Mouse (Mus musculus) C2C12 (cell line): ENCODE data around the gene Macrod1.

Experiments used
- CEBPB ChIP-seq: IDR thresholded peaks from one replicate; pipeline ENCODE4 v1.6.1; 2011; ENCODE audit warnings: low read depth, mild to moderate bottlenecking, control low read depth, moderate library complexity
- CTCF ChIP-seq: IDR thresholded peaks from one replicate; pipeline ENCODE4 v1.5.1; 2011; ENCODE audit not compliant: control insufficient read depth, insufficient read depth, insufficient read length
- FOSL1 ChIP-seq: IDR thresholded peaks from one replicate; pipeline ENCODE4 v1.8.0; 2011; ENCODE audit warnings: mild to moderate bottlenecking, low read length; ENCODE audit not compliant: poor library complexity, insufficient read depth, severe bottlenecking
- MAX ChIP-seq: IDR thresholded peaks from one replicate; pipeline ENCODE4 v1.6.1; 2011; ENCODE audit warnings: mild to moderate bottlenecking, control low read depth
- MYOD1 ChIP-seq: IDR thresholded peaks from one replicate; pipeline ENCODE4 v1.6.1; 2011; ENCODE audit warnings: low read depth; ENCODE audit not compliant: control insufficient read depth, insufficient read length
- MYOG ChIP-seq: IDR thresholded peaks from one replicate; pipeline ENCODE4 v1.6.1; 2011; ENCODE audit not compliant: control insufficient read depth, insufficient read length; ENCODE audit errors: extremely low read depth
- USF1 ChIP-seq: IDR thresholded peaks from one replicate; pipeline ENCODE4 v1.6.1; 2011; ENCODE audit warnings: low read depth, mild to moderate bottlenecking, control low read depth, moderate library complexity

DNA sequence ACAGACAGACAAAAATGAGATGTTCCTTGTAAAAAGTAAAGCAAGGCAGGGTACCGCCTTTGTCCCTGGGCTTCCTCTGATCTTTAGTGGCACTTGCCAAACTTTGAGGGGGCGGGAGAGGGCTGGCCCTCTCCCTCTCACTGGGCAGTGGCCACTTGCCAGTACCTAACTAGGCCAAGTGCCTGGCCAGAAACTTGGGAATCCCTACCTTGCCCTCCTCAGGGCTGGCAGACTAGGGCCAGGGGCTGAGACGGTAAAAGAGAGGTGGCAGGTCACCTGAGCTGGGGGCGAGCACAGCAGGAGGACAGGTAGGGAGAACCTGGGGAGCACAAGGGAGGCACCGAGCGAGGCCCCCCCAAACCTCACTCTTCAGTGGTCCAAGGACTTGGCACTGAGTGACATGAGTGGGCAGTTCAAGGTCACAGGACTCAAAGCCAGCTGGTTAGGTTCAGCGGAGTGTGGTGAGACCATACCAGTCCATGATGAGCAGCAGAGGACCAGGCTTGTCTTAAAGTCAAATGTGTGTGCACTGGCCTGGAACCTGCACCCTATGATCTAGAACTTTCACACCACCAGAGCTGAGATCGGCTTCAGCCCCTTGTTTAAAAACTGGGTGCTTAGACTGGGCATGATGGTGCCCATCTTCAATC is 124.3 kb downstream of the Macrod1 start:
- TF ChIP-seq CTCF (no peak), MAX (no peak), USF1 (no peak), MYOD1 (no peak), CEBPB (no peak), MYOG (no peak), FOSL1 (no peak)
